Mouse (Mus musculus): ENCODE results near the gene Epha3.

GRCm38 (mm10) chr16:63653393-63653918 lies 210.5 kb downstream of the Epha3 start:
- TF ChIP-seq CTCF (IDR thresholded peaks at IDR 0.05; ENCODE audit: control insufficient read depth, insufficient read depth, insufficient replicate concordance, low read depth, low read length) (no peak), POLR2A (IDR thresholded peaks at IDR 0.05; ENCODE audit: control insufficient read depth, low read depth, low read length) (no peak)

Measured in testis, adult 2 months (tissue).